Mouse (Mus musculus): Measurements from ENCODE around the gene Sufu.

DNA sequence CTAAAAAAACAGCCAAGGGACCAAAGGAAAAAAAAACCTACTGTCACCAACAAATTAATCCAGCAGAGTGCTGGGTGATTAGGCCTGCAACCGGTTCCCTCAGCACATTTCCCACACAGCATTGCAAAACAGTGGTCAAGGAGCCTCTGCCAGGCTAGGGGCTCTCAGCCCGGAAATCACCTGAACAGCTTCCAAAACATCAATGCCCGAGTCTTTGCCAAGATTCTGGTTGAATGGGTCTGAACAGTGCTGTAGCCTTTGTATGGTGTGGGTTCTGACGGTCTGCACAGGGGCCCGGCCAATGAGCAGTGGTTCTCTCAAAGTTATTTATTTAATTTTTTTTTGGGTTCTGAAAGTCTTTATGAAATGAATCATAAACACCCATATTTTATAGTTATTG is 21.2 kb upstream of the Sufu start:
- TF ChIP-seq CTCF (IDR thresholded peaks at IDR 0.05; ENCODE audit: extremely low read depth, insufficient read depth, insufficient read length, insufficient replicate concordance), result no peak
- TF ChIP-seq POLR2A (IDR thresholded peaks at IDR 0.05; ENCODE audit: low read depth, low read length), result no peak
